In genomic region chr3:142640201-142640600, GRCm38 (mm10) we compare ENCODE assay signal across 9 mouse cellular contexts. TPM values are rescaled to one million over a fixed set of nuclear protein-coding genes. Genes with fewer than 3 reads are reported as not detected.
A peak's percentile ranks its signal among the peaks of the same experiment; 100 is the strongest.
DNase-seq lines count a peak whose midpoint lies in the region; ATAC-seq and TF ChIP-seq lines count a peak whose summit lies in the region.
"Had no signal": no experiment of that assay in that cellular context is flagged by ENCODE, and none has a peak within 500 bp of the region (broad histone marks: within the 10 kb centered on the region; RNA-seq: fewer than 3 reads in every experiment).

No protein-coding gene starts in this region.

- H3K27me3 ChIP-seq in Patski, result peaks cover 20% of the 10 kb centered on the region
- no peaks in the 10 kb centered on the region for H3K27me3 ChIP-seq in heart, embryonic 11.5 days (ENCODE audit: control insufficient read depth, insufficient read depth, low read length)
- H3K27me3 ChIP-seq in kidney, postnatal 0 days (ENCODE audit: insufficient read depth, low read length), result no peaks in the 10 kb centered on the region
- no peaks in the 10 kb centered on the region for H3K27me3 ChIP-seq in lung, embryonic 14.5 days (ENCODE audit: insufficient read depth, low read length)

- peak; percentile 82 for TF ChIP-seq CTCF in Patski (IDR thresholded peaks at IDR 0.05)
- peak; percentile 78 for TF ChIP-seq CTCF in kidney, postnatal 0 days (IDR thresholded peaks at IDR 0.05; ENCODE audit: low read depth)
- peak; percentile 73 for TF ChIP-seq CTCF in lung, embryonic 14.5 days (IDR thresholded peaks at IDR 0.05; ENCODE audit: low read depth)

- DNase-seq in CD4-positive, CD25-positive, alpha-beta regulatory T cell, adult 2 months (ENCODE audit: low read depth, low spot score), result peak; percentile 83
- DNase-seq in Patski (ENCODE audit: low read depth, low spot score), result no peak
- peak; percentile 86 for DNase-seq in embryo, embryonic 10.5 days (ENCODE audit: low spot score)
- peak; percentile 74 for DNase-seq in kidney, postnatal 0 days (ENCODE audit: low spot score)
- DNase-seq in lung, embryonic 14.5 days, result peak; percentile 82
- DNase-seq in retina, embryonic 14.5 days (ENCODE audit: low spot score), result peak; percentile 80

- H3K4me3 ChIP-seq in heart, embryonic 11.5 days (ENCODE audit: low read depth, low read length), result no peak overlapping the region
- H3K4me3 ChIP-seq in kidney, postnatal 0 days (replicated peaks; ENCODE audit: low read depth, low read length), result no peak overlapping the region
- H3K4me3 ChIP-seq in lung, embryonic 14.5 days (ENCODE audit: low read depth, low read length), result no peak overlapping the region

- 6% methylated on average over 9 of the region's 9 CpGs for WGBS in heart, embryonic 11.5 days (ENCODE audit: insufficient replicate concordance)
- WGBS in kidney, postnatal 0 days, result 8% methylated on average over 9 of the region's 9 CpGs
- 7% methylated on average over 9 of the region's 9 CpGs for WGBS in lung, embryonic 14.5 days

- POLR2A ChIA-PET in Patski (lab: Charles Lee), result no interaction called here

- no peak overlapping the region for H3K9ac ChIP-seq in heart, embryonic 11.5 days (ENCODE audit: low read depth, low read length)
- H3K9ac ChIP-seq in kidney, postnatal 0 days (ENCODE audit: low read depth, low read length), result no peak overlapping the region
- H3K9ac ChIP-seq in lung, embryonic 14.5 days, result no peak overlapping the region

- no peak overlapping the region for H3K27ac ChIP-seq in heart, embryonic 11.5 days (ENCODE audit: low read depth, low read length)
- H3K27ac ChIP-seq in kidney, postnatal 0 days, result no peak overlapping the region
- H3K27ac ChIP-seq in lung, embryonic 14.5 days (ENCODE audit: low read depth), result no peak overlapping the region

- in situ Hi-C loops in Patski (cut with MboI; ENCODE audit: low pct_unique_long_range_greater_than_20kb), result loop anchor here (5.0 kb wide), 1 partner anchor 62 kb away; the partner anchor contains the start of gene Kyat3

- peak overlapping the region; percentile 41 for H3K4me2 ChIP-seq in heart, embryonic 11.5 days
- no peak overlapping the region; the same call in 1 of the 2 replicates for H3K4me2 ChIP-seq in kidney, postnatal 0 days (ENCODE audit: low read length)
- peak overlapping the region; percentile 25; the same call in 1 of the 2 replicates for H3K4me2 ChIP-seq in lung, embryonic 14.5 days

- H3K9me3 ChIP-seq in heart, embryonic 11.5 days (replicated peaks; ENCODE audit: control insufficient read depth, low read length), result no peaks in the 10 kb centered on the region
- H3K9me3 ChIP-seq in kidney, postnatal 0 days (replicated peaks; ENCODE audit: low read length), result no peaks in the 10 kb centered on the region
- H3K9me3 ChIP-seq in lung, embryonic 14.5 days (ENCODE audit: low read depth, low read length), result no peaks in the 10 kb centered on the region

- CTCF ChIA-PET in Patski (lab: Charles Lee), result interaction anchor here (0.7 to 2.7 kb wide), 11 partner anchors 8 to 165 kb away, joined by 3 to 14 read pairs (median 4); no protein-coding TSS in a partner anchor

- no peaks in the 10 kb centered on the region for H3K36me3 ChIP-seq in heart, embryonic 11.5 days (ENCODE audit: control insufficient read depth, insufficient read depth, low read length)
- H3K36me3 ChIP-seq in kidney, postnatal 0 days (ENCODE audit: insufficient read depth, low read length), result no peaks in the 10 kb centered on the region
- H3K36me3 ChIP-seq in lung, embryonic 14.5 days (ENCODE audit: insufficient read depth), result no peaks in the 10 kb centered on the region

- ATAC-seq in Patski, result peak; percentile 34
- ATAC-seq in heart, embryonic 11.5 days (replicated peaks; ENCODE audit: insufficient number of reproducible peaks, low FRiP score, low TSS enrichment), result no peak
- 0 out of 2 replicates have a peak, but pooled peaks have one; percentile 43 for ATAC-seq in kidney, postnatal 0 days (replicated peaks; ENCODE audit: low FRiP score, low read depth)
- no peak for ATAC-seq in lung, embryonic 14.5 days (ENCODE audit: insufficient read depth)
- ATAC-seq in erythroblast, adult 5-6 weeks (replicated peaks; ENCODE audit: low FRiP score, poor library complexity, severe bottlenecking), result no peak

- no peaks in the 10 kb centered on the region for H3K4me1 ChIP-seq in heart, embryonic 11.5 days (ENCODE audit: control insufficient read depth, insufficient read depth, low read length)
- H3K4me1 ChIP-seq in kidney, postnatal 0 days (replicated peaks; ENCODE audit: insufficient read depth, low read length), result no peaks in the 10 kb centered on the region
- no peaks in the 10 kb centered on the region for H3K4me1 ChIP-seq in lung, embryonic 14.5 days (ENCODE audit: insufficient read depth)

RNA-seq across cellular contexts. Expression of gene Gbp2, which starts 19.8 kb away (rescaled TPM):
- polyA plus RNA-seq in Patski (2021), result 16.2 TPM
- 0.97 and 1.1 TPM in 2 replicates for polyA plus RNA-seq in heart, embryonic 11.5 days (2014; fragmentation: Nextera tagmentation; extraction: Ambion mirVana)
- 2.0 and 2.3 TPM in 2 replicates for polyA plus RNA-seq in kidney, postnatal 0 days (2015; fragmentation: Nextera tagmentation; extraction: Ambion mirVana)
- 1.8 and 2.8 TPM in 2 replicates for polyA plus RNA-seq in lung, embryonic 14.5 days (2014; fragmentation: Nextera tagmentation; extraction: Ambion mirVana)
- 2.7 and 3.1 TPM in 2 replicates for total RNA-seq in erythroblast, adult 5-6 weeks (2015; ENCODE audit: low replicate concordance)
- 2.2 and 4.3 TPM in 2 replicates for total RNA-seq in erythroblast, adult 5-6 weeks (2017; ENCODE audit: low replicate concordance)

RNA-seq across cellular contexts. Expression of gene Gbp2b, which starts 45.6 kb away (rescaled TPM):
- polyA plus RNA-seq in Patski (2021), result 4.1 TPM
- not detected in 2 replicates for polyA plus RNA-seq in heart, embryonic 11.5 days (2014; fragmentation: Nextera tagmentation; extraction: Ambion mirVana)
- polyA plus RNA-seq in kidney, postnatal 0 days (2015; fragmentation: Nextera tagmentation; extraction: Ambion mirVana), result 0.04 TPM in 1 of 2 replicates, not detected in the other
- not detected in 2 replicates for polyA plus RNA-seq in lung, embryonic 14.5 days (2014; fragmentation: Nextera tagmentation; extraction: Ambion mirVana)
- total RNA-seq in erythroblast, adult 5-6 weeks (2015; ENCODE audit: low replicate concordance), result not detected in 2 replicates
- 0.60 TPM in 1 of 2 replicates, not detected in the other for total RNA-seq in erythroblast, adult 5-6 weeks (2017; ENCODE audit: low replicate concordance)
- total RNA-seq: layer of hippocampus, postnatal 36 days had no signal

Comparison
In these comparisons a context has a peak if more than half of its experiments do, and no peak if none do; other contexts are left out.
1. ATAC-seq: peak in Patski (single experiment) and kidney, postnatal 0 days (single experiment); none in heart, embryonic 11.5 days (single experiment), lung, embryonic 14.5 days (single experiment) and erythroblast, adult 5-6 weeks (single experiment).
2. Peak in every context shown above with its lines, with median percentiles within 50 percentile points of each other: CTCF ChIP-seq.